Mouse (Mus musculus): Measurements from ENCODE around the gene Olfr641. TPM values are rescaled to one million over a fixed set of nuclear protein-coding genes. Genes with fewer than 3 reads are reported as not detected.

Gene Olfr641
- total and polyA plus RNA-seq, 2 experiments, result not detected

DNA sequence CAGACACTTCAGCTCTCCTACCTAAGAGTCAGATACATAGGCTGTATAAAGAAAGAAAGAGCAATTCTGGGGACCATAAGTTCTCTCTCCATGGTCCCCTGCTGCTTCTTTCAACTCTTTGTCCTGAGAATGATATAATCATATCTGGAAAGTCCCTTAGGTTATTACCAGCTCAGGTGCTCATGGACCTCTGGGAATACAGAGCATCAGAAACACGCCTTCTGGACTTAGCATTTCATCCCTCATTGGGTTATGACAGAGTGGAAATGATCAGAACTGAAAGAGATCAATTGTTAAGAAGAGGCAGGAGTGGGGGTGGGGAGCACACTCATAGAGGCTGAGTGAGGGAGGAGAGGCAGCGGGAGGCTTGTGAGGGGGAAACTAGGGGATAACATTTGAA is 36.5 kb downstream of the Olfr641 start, which contains the start of gene Olfr644:
Gene Olfr644, minus strand, starts transcription at position 101 of the 400 bp plus-strand sequence.
- DNase-seq (ENCODE audit: extremely low read depth, low read depth, low spot score), result no peak
- H3K36me3 ChIP-seq (ENCODE audit: control insufficient read depth, insufficient read depth, low read length), result no peaks in the 10 kb centered on the region
- no peak for TF ChIP-seq POLR2A (IDR thresholded peaks at IDR 0.05; ENCODE audit: extremely low read depth, insufficient read depth, low read length)
- TF ChIP-seq CTCF (IDR thresholded peaks at IDR 0.05; ENCODE audit: low read depth, low read length), result no peak
- H3K27me3 ChIP-seq (ENCODE audit: control insufficient read depth, insufficient read depth, low read length), result no peaks in the 10 kb centered on the region
- no peaks in the 10 kb centered on the region for H3K4me1 ChIP-seq (ENCODE audit: control insufficient read depth, insufficient read depth, low read length)
- no peaks in the 10 kb centered on the region for H3K79me2 ChIP-seq (ENCODE audit: control insufficient read depth, insufficient read depth, low read length)
- H3K27ac ChIP-seq (replicated peaks; ENCODE audit: insufficient read depth, low read depth, low read length), result no peak within 1 kb of the TSS
- WGBS, result 61% methylated on average over 2 of the region's 2 CpGs
- H3K9ac ChIP-seq (ENCODE audit: low read depth, low read length), result no peak within 1 kb of the TSS
- H3K4me3 ChIP-seq (ENCODE audit: insufficient read depth, low read depth, low read length), result no peak within 1 kb of the TSS

GRCm38 (mm10) chr7:104085365-104085764 is 50.1 kb downstream of the Olfr641 start, which contains the start of gene Olfr645:
Gene Olfr645, minus strand, starts transcription at chr7:104085465.
- H3K9ac ChIP-seq (ENCODE audit: low read depth, low read length), result no peak within 1 kb of the TSS
- TF ChIP-seq POLR2A (IDR thresholded peaks at IDR 0.05; ENCODE audit: extremely low read depth, insufficient read depth, low read length), result no peak
- no peak for TF ChIP-seq CTCF (IDR thresholded peaks at IDR 0.05; ENCODE audit: low read depth, low read length)
- H3K36me3 ChIP-seq (ENCODE audit: control insufficient read depth, insufficient read depth, low read length), result no peaks in the 10 kb centered on the region
- H3K79me2 ChIP-seq (ENCODE audit: control insufficient read depth, insufficient read depth, low read length), result no peaks in the 10 kb centered on the region
- H3K4me3 ChIP-seq (ENCODE audit: insufficient read depth, low read depth, low read length), result no peak within 1 kb of the TSS
- WGBS, result 73% methylated on average over 1 of the region's 1 CpGs
- no peaks in the 10 kb centered on the region for H3K27me3 ChIP-seq (ENCODE audit: control insufficient read depth, insufficient read depth, low read length)
- H3K27ac ChIP-seq (replicated peaks; ENCODE audit: insufficient read depth, low read depth, low read length), result no peak within 1 kb of the TSS
- no peaks in the 10 kb centered on the region for H3K4me1 ChIP-seq (ENCODE audit: control insufficient read depth, insufficient read depth, low read length)
- no peak for DNase-seq (ENCODE audit: extremely low read depth, low read depth, low spot score)

Other genes starting within 250 kb of the Olfr641 start
- not detected in 2 replicates for gene Olfr67, start 243.6 kb upstream of the Olfr641 start, total RNA-seq (2014; rRNA removed)
- gene Olfr67, start 243.6 kb upstream of the Olfr641 start, polyA plus RNA-seq (2012; rRNA removed), result not detected in 2 replicates
- gene Hbb-bt, start 221.4 kb upstream of the Olfr641 start, total RNA-seq (2014; rRNA removed), result 116 and 144 TPM in 2 replicates
- 56.2 and 75.5 TPM in 2 replicates for gene Hbb-bt, start 221.4 kb upstream of the Olfr641 start, polyA plus RNA-seq (2012; rRNA removed)
- 760 and 1,100 TPM in 2 replicates for gene Hbb-bs, start 207.3 kb upstream of the Olfr641 start, total RNA-seq (2014; rRNA removed)
- gene Hbb-bs, start 207.3 kb upstream of the Olfr641 start, polyA plus RNA-seq (2012; rRNA removed), result 551 and 848 TPM in 2 replicates
- gene Hbb-bh2, start 194.9 kb upstream of the Olfr641 start, total RNA-seq (2014; rRNA removed), result not detected in 2 replicates
- gene Hbb-bh2, start 194.9 kb upstream of the Olfr641 start, polyA plus RNA-seq (2012; rRNA removed), result not detected in 2 replicates
- not detected in 2 replicates for gene Hbb-bh1, start 192.3 kb upstream of the Olfr641 start, total RNA-seq (2014; rRNA removed)
- not detected in 2 replicates for gene Hbb-bh1, start 192.3 kb upstream of the Olfr641 start, polyA plus RNA-seq (2012; rRNA removed)
- not detected in 2 replicates for gene Hbb-y, start 182.2 kb upstream of the Olfr641 start, total RNA-seq (2014; rRNA removed)
- gene Hbb-y, start 182.2 kb upstream of the Olfr641 start, polyA plus RNA-seq (2012; rRNA removed), result not detected in 2 replicates
- not detected in 2 replicates for gene Olfr66, start 149.2 kb upstream of the Olfr641 start, total RNA-seq (2014; rRNA removed)
- not detected in 2 replicates for gene Olfr66, start 149.2 kb upstream of the Olfr641 start, polyA plus RNA-seq (2012; rRNA removed)
- gene Olfr64, start 141.0 kb upstream of the Olfr641 start, total RNA-seq (2014; rRNA removed), result not detected in 2 replicates
- not detected in 2 replicates for gene Olfr64, start 141.0 kb upstream of the Olfr641 start, polyA plus RNA-seq (2012; rRNA removed)
- not detected in 2 replicates for gene Olfr65, start 132.0 kb upstream of the Olfr641 start, total RNA-seq (2014; rRNA removed)
- gene Olfr65, start 132.0 kb upstream of the Olfr641 start, polyA plus RNA-seq (2012; rRNA removed), result not detected in 2 replicates
- gene Olfr631, start 106.6 kb upstream of the Olfr641 start, total RNA-seq (2014; rRNA removed), result not detected in 2 replicates
- gene Olfr631, start 106.6 kb upstream of the Olfr641 start, polyA plus RNA-seq (2012; rRNA removed), result not detected in 2 replicates
- gene Olfr632, start 101.1 kb upstream of the Olfr641 start, total RNA-seq (2014; rRNA removed), result not detected in 2 replicates
- gene Olfr632, start 101.1 kb upstream of the Olfr641 start, polyA plus RNA-seq (2012; rRNA removed), result not detected in 2 replicates
- gene Olfr633, start 91.0 kb upstream of the Olfr641 start, total RNA-seq (2014; rRNA removed), result not detected in 2 replicates
- not detected in 2 replicates for gene Olfr633, start 91.0 kb upstream of the Olfr641 start, polyA plus RNA-seq (2012; rRNA removed)
- gene Olfr635, start 64.3 kb upstream of the Olfr641 start, total RNA-seq (2014; rRNA removed), result not detected in 2 replicates
- not detected in 2 replicates for gene Olfr635, start 64.3 kb upstream of the Olfr641 start, polyA plus RNA-seq (2012; rRNA removed)
- gene Olfr638, start 36.7 kb upstream of the Olfr641 start, total RNA-seq (2014; rRNA removed), result not detected in 2 replicates
- gene Olfr638, start 36.7 kb upstream of the Olfr641 start, polyA plus RNA-seq (2012; rRNA removed), result not detected in 2 replicates
- gene Olfr639, start 18.1 kb upstream of the Olfr641 start, total RNA-seq (2014; rRNA removed), result under 0.01 TPM in 2 replicates
- not detected in 2 replicates for gene Olfr639, start 18.1 kb upstream of the Olfr641 start, polyA plus RNA-seq (2012; rRNA removed)
- not detected in 2 replicates for gene Olfr640, start 9.9 kb upstream of the Olfr641 start, total RNA-seq (2014; rRNA removed)
- not detected in 2 replicates for gene Olfr640, start 9.9 kb upstream of the Olfr641 start, polyA plus RNA-seq (2012; rRNA removed)
- not detected in 2 replicates for gene Olfr642, start 17.2 kb downstream of the Olfr641 start, total RNA-seq (2014; rRNA removed)
- not detected in 2 replicates for gene Olfr642, start 17.2 kb downstream of the Olfr641 start, polyA plus RNA-seq (2012; rRNA removed)
- not detected in 2 replicates for gene 4930516K23Rik, start 26.0 kb downstream of the Olfr641 start, total RNA-seq (2014; rRNA removed)
- gene 4930516K23Rik, start 26.0 kb downstream of the Olfr641 start, polyA plus RNA-seq (2012; rRNA removed), result not detected in 2 replicates
- not detected in 2 replicates for gene Olfr644, start 36.4 kb downstream of the Olfr641 start, total RNA-seq (2014; rRNA removed)
- gene Olfr644, start 36.4 kb downstream of the Olfr641 start, polyA plus RNA-seq (2012; rRNA removed), result not detected in 2 replicates
- gene Olfr645, start 50.0 kb downstream of the Olfr641 start, total RNA-seq (2014; rRNA removed), result not detected in 2 replicates
- gene Olfr645, start 50.0 kb downstream of the Olfr641 start, polyA plus RNA-seq (2012; rRNA removed), result not detected in 2 replicates
- gene Olfr646, start 69.4 kb downstream of the Olfr641 start, total RNA-seq (2014; rRNA removed), result not detected in 2 replicates
- gene Olfr646, start 69.4 kb downstream of the Olfr641 start, polyA plus RNA-seq (2012; rRNA removed), result not detected in 2 replicates
- not detected in 2 replicates for gene Ubqln5, start 94.4 kb downstream of the Olfr641 start, total RNA-seq (2014; rRNA removed)
- not detected in 2 replicates for gene Ubqln5, start 94.4 kb downstream of the Olfr641 start, polyA plus RNA-seq (2012; rRNA removed)
- not detected in 2 replicates for gene Olfr643, start 102.0 kb downstream of the Olfr641 start, total RNA-seq (2014; rRNA removed)
- gene Olfr643, start 102.0 kb downstream of the Olfr641 start, polyA plus RNA-seq (2012; rRNA removed), result not detected in 2 replicates
- gene Ubqln3, start 107.8 kb downstream of the Olfr641 start, total RNA-seq (2014; rRNA removed), result not detected in 2 replicates
- gene Ubqln3, start 107.8 kb downstream of the Olfr641 start, polyA plus RNA-seq (2012; rRNA removed), result not detected in 2 replicates
- not detected in 2 replicates for gene Ubqlnl, start 115.1 kb downstream of the Olfr641 start, total RNA-seq (2014; rRNA removed)
- not detected in 2 replicates for gene Ubqlnl, start 115.1 kb downstream of the Olfr641 start, polyA plus RNA-seq (2012; rRNA removed)
- not detected in 2 replicates for gene Olfm5, start 129.4 kb downstream of the Olfr641 start, total RNA-seq (2014; rRNA removed)
- not detected in 2 replicates for gene Olfm5, start 129.4 kb downstream of the Olfr641 start, polyA plus RNA-seq (2012; rRNA removed)
- not detected in 2 replicates for gene Olfr648, start 147.9 kb downstream of the Olfr641 start, total RNA-seq (2014; rRNA removed)
- gene Olfr648, start 147.9 kb downstream of the Olfr641 start, polyA plus RNA-seq (2012; rRNA removed), result not detected in 2 replicates
- not detected in 2 replicates for gene Olfr649, start 160.5 kb downstream of the Olfr641 start, total RNA-seq (2014; rRNA removed)
- gene Olfr649, start 160.5 kb downstream of the Olfr641 start, polyA plus RNA-seq (2012; rRNA removed), result not detected in 2 replicates
- 0.07 and 0.18 TPM in 2 replicates for gene Trim6, start 183.3 kb downstream of the Olfr641 start, total RNA-seq (2014; rRNA removed)
- gene Trim6, start 183.3 kb downstream of the Olfr641 start, polyA plus RNA-seq (2012; rRNA removed), result 0.27 and 0.75 TPM in 2 replicates
- gene Trim34a, start 209.0 kb downstream of the Olfr641 start, total RNA-seq (2014; rRNA removed), result 8.6 and 11.9 TPM in 2 replicates
- 2.0 and 2.2 TPM in 2 replicates for gene Trim34a, start 209.0 kb downstream of the Olfr641 start, polyA plus RNA-seq (2012; rRNA removed)